Mouse (Mus musculus) bone marrow macrophage, adult 2 months (primary cell): ENCODE results near the gene Ifit2.

ENCODE experiments used
- CTCF ChIP-seq: IDR thresholded peaks from 2 replicates; pipeline ENCODE4 v1.5.1; 2012; ENCODE audit warnings: low read depth, mild to moderate bottlenecking, low read length, moderate library complexity
- POLR2A ChIP-seq: IDR thresholded peaks from 2 replicates; pipeline ENCODE4 v1.6.1; 2012; ENCODE audit warnings: mild to moderate bottlenecking, low read depth, low read length, borderline replicate concordance

- TF ChIP-seq CTCF, result no peak
- no peak for TF ChIP-seq POLR2A
Measured at GRCm38 (mm10) chr19:34605472-34605871, 55.0 kb downstream of the Ifit2 start.
